Mouse (Mus musculus): ENCODE results near the gene Tpx2. TPM values are rescaled to one million over a fixed set of nuclear protein-coding genes. Genes with fewer than 3 reads are reported as not detected.

Gene Tpx2
- polyA plus RNA-seq, 1 experiment, result 26.3 TPM

- no peaks in the 10 kb centered on the region for H3K27me3 ChIP-seq (ENCODE audit: control insufficient read depth, insufficient read depth, insufficient read length)
- no peak overlapping the region for H3ac ChIP-seq (ENCODE audit: control insufficient read depth, insufficient read length)
- H3K4me2 ChIP-seq (ENCODE audit: low read depth), result peak overlapping the region; percentile 61
- TF ChIP-seq SRF (IDR thresholded peaks at IDR 0.05; ENCODE audit: control insufficient read depth, insufficient read length, low read depth) (no peak), POLR2AphosphoS2 (IDR thresholded peaks at IDR 0.05; ENCODE audit: insufficient read length, low read depth) (no peak), USF1 (IDR thresholded peaks at IDR 0.05; ENCODE audit: low read depth) (no peak), MAX (IDR thresholded peaks at IDR 0.05; ENCODE audit: low read depth) (no peak), REST (IDR thresholded peaks at IDR 0.05; ENCODE audit: insufficient read depth, insufficient read length) (no peak), TCF3 (IDR thresholded peaks at IDR 0.05; ENCODE audit: insufficient read length, low read depth) (peak; percentile 13), MYOG (IDR thresholded peaks at IDR 0.05; ENCODE audit: control insufficient read depth in 1 of 3, insufficient read depth in 1 of 3, insufficient read length in 2 of 3, low read depth in 2 of 3) (peak in 2 of 3 experiments; percentile 60 to 91), POLR2A (IDR thresholded peaks at IDR 0.05; ENCODE audit: insufficient read length, low read depth) (no peak), CEBPB (IDR thresholded peaks at IDR 0.05; ENCODE audit: insufficient read depth, poor library complexity, severe bottlenecking) (no peak), MYOD1 (IDR thresholded peaks at IDR 0.05; ENCODE audit: control insufficient read depth in 1 of 3, insufficient read length in 2 of 3, low read depth in 2 of 3) (peak in 2 of 3 experiments; percentile 67 to 89), TCF12 (IDR thresholded peaks at IDR 0.05; ENCODE audit: insufficient read depth, poor library complexity, severe bottlenecking) (peak; percentile 38), E2F4 (IDR thresholded peaks at IDR 0.05; ENCODE audit: insufficient read depth) (no peak)
- no peaks in the 10 kb centered on the region for H3K79me2 ChIP-seq (ENCODE audit: control insufficient read depth, insufficient read depth)
- no peak overlapping the region for H3K4me3 ChIP-seq
- no peaks in the 10 kb centered on the region for H3K36me3 ChIP-seq (ENCODE audit: control insufficient read depth, insufficient read depth)
These were observed 59.6 kb downstream of the Tpx2 start for GRCm38 (mm10) chr2:152907114-152907943.

DNA sequence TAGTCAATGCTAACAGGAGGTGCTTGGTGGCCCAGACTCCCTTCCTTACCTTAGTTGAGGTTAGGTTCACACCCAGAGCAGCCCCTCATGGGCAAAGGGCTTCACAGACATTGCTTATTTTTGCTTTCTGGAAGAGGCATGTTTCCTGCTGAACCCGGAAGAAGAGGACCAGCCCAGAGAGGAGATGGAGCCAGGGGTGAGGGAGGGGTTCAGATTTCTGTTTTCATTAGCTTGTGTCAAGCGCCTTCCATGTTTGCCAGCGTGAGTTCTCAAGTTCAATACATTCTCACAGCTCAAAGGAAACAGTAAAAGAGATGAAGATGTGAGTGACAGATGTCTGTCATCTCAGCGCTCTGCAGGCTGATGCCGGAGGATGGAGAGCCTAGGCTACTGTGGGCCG, 62.1 kb downstream of the Tpx2 start:
- Histone ChIP-seq H3K4me3 (no peak overlapping the region), H3ac (ENCODE audit: control insufficient read depth, insufficient read length) (no peak overlapping the region), H3K4me2 (ENCODE audit: low read depth) (no peak overlapping the region), H3K27me3 (ENCODE audit: control insufficient read depth, insufficient read depth, insufficient read length) (no peaks in the 10 kb centered on the region), H3K36me3 (ENCODE audit: control insufficient read depth, insufficient read depth) (no peaks in the 10 kb centered on the region), H3K79me2 (ENCODE audit: control insufficient read depth, insufficient read depth) (no peaks in the 10 kb centered on the region)
- no peak for TF ChIP-seq USF1 (IDR thresholded peaks at IDR 0.05; ENCODE audit: low read depth)
- TF ChIP-seq SRF (IDR thresholded peaks at IDR 0.05; ENCODE audit: control insufficient read depth, insufficient read length, low read depth), result no peak
- no peak for TF ChIP-seq MAX (IDR thresholded peaks at IDR 0.05; ENCODE audit: low read depth)
- TF ChIP-seq MYOG (IDR thresholded peaks at IDR 0.05; ENCODE audit: control insufficient read depth in 1 of 3, insufficient read depth in 1 of 3, insufficient read length in 2 of 3, low read depth in 2 of 3), result no peak
- TF ChIP-seq TCF12 (IDR thresholded peaks at IDR 0.05; ENCODE audit: insufficient read depth, poor library complexity, severe bottlenecking), result no peak
- TF ChIP-seq MYOD1 (IDR thresholded peaks at IDR 0.05; ENCODE audit: control insufficient read depth in 1 of 3, insufficient read length in 2 of 3, low read depth in 2 of 3), result no peak
- TF ChIP-seq TCF3 (IDR thresholded peaks at IDR 0.05; ENCODE audit: insufficient read length, low read depth), result no peak
- no peak for TF ChIP-seq E2F4 (IDR thresholded peaks at IDR 0.05; ENCODE audit: insufficient read depth)
- TF ChIP-seq CEBPB (IDR thresholded peaks at IDR 0.05; ENCODE audit: insufficient read depth, poor library complexity, severe bottlenecking), result no peak
- TF ChIP-seq POLR2AphosphoS2 (IDR thresholded peaks at IDR 0.05; ENCODE audit: insufficient read length, low read depth), result no peak
- TF ChIP-seq REST (IDR thresholded peaks at IDR 0.05; ENCODE audit: insufficient read depth, insufficient read length), result no peak
- no peak for TF ChIP-seq POLR2A (IDR thresholded peaks at IDR 0.05; ENCODE audit: insufficient read length, low read depth)

DNA sequence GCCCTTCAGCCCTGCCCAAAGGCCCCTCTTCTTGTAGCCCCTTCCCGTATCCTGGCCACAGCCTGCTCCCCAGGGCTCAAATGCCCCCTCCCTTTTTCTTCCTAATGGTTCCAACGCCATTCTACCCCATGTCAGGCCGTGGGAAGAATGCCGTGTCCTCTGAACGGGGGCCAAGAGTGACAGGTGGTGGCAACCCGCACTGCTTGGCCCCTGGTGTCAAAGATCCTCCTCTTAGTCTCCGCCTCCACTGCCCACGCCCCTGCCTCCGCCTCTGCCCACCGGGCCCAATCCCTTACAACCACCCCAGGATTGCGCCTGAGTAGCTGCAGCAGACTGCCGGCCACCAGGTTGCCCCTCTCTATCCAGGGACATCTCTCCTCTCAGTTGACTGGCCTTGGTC, 63.3 kb downstream of the Tpx2 start, which contains the start of gene Mylk2:
Mylk2 (plus strand) TSS at position 322 of the 400 bp plus-strand sequence.
- no peaks in the 10 kb centered on the region for H3K36me3 ChIP-seq (ENCODE audit: control insufficient read depth, insufficient read depth)
- TF ChIP-seq TCF3 (IDR thresholded peaks at IDR 0.05; ENCODE audit: insufficient read length, low read depth) (peak; percentile 9), E2F4 (IDR thresholded peaks at IDR 0.05; ENCODE audit: insufficient read depth) (no peak), MYOG (IDR thresholded peaks at IDR 0.05; ENCODE audit: control insufficient read depth in 1 of 3, insufficient read depth in 1 of 3, insufficient read length in 2 of 3, low read depth in 2 of 3) (peak in 2 of 3 experiments; percentile 77 to 92), MYOD1 (IDR thresholded peaks at IDR 0.05; ENCODE audit: control insufficient read depth in 1 of 3, insufficient read length in 2 of 3, low read depth in 2 of 3) (peak in 2 of 3 experiments; percentile 90 to 95)
- H3K4me2 ChIP-seq (ENCODE audit: low read depth), result peak within 1 kb of the TSS; percentile 63
- no peak within 1 kb of the TSS for H3ac ChIP-seq (ENCODE audit: control insufficient read depth, insufficient read length)
- H3K27me3 ChIP-seq (ENCODE audit: control insufficient read depth, insufficient read depth, insufficient read length), result no peaks in the 10 kb centered on the region
- peak within 1 kb of the TSS; percentile 4 for H3K4me3 ChIP-seq
- H3K79me2 ChIP-seq (ENCODE audit: control insufficient read depth, insufficient read depth), result no peaks in the 10 kb centered on the region

DNA sequence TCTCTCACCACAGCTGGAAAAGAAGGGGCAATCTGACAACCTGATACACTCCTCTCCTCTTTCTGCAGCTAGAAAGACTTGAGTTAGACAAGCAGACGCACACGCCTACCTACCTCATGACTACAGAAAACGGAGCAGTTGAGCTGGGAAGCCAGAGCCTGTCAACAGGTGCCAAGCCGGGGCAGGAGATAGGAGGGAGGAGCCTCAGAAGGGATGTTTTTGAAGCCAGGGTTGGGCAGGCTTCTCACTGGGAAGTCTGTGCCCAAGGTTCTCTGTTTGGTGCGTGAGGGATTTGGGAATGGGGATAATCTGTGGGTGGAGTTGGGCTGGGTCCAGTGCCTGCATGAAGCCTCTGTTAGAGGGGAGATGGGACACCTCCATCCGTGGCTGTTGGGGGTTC, 63.7 kb downstream of the Tpx2 start:
- no peaks in the 10 kb centered on the region for H3K27me3 ChIP-seq (ENCODE audit: control insufficient read depth, insufficient read depth, insufficient read length)
- TF ChIP-seq POLR2AphosphoS2 (IDR thresholded peaks at IDR 0.05; ENCODE audit: insufficient read length, low read depth) (no peak), MAX (IDR thresholded peaks at IDR 0.05; ENCODE audit: low read depth) (no peak), E2F4 (IDR thresholded peaks at IDR 0.05; ENCODE audit: insufficient read depth) (no peak), USF1 (IDR thresholded peaks at IDR 0.05; ENCODE audit: low read depth) (no peak), CEBPB (IDR thresholded peaks at IDR 0.05; ENCODE audit: insufficient read depth, poor library complexity, severe bottlenecking) (no peak), POLR2A (IDR thresholded peaks at IDR 0.05; ENCODE audit: insufficient read length, low read depth) (no peak), MYOD1 (IDR thresholded peaks at IDR 0.05; ENCODE audit: control insufficient read depth in 1 of 3, insufficient read length in 2 of 3, low read depth in 2 of 3) (peak in 2 of 3 experiments; percentile 25 to 53), MYOG (IDR thresholded peaks at IDR 0.05; ENCODE audit: control insufficient read depth in 1 of 3, insufficient read depth in 1 of 3, insufficient read length in 2 of 3, low read depth in 2 of 3) (peak in 1 of 3 experiments; percentile 35), TCF3 (IDR thresholded peaks at IDR 0.05; ENCODE audit: insufficient read length, low read depth) (no peak), TCF12 (IDR thresholded peaks at IDR 0.05; ENCODE audit: insufficient read depth, poor library complexity, severe bottlenecking) (no peak), SRF (IDR thresholded peaks at IDR 0.05; ENCODE audit: control insufficient read depth, insufficient read length, low read depth) (no peak), REST (IDR thresholded peaks at IDR 0.05; ENCODE audit: insufficient read depth, insufficient read length) (no peak)
- H3K4me2 ChIP-seq (ENCODE audit: low read depth), result peak overlapping the region; percentile 63
- H3K79me2 ChIP-seq (ENCODE audit: control insufficient read depth, insufficient read depth), result no peaks in the 10 kb centered on the region
- peak overlapping the region; percentile 4 for H3K4me3 ChIP-seq
- no peak overlapping the region for H3ac ChIP-seq (ENCODE audit: control insufficient read depth, insufficient read length)
- H3K36me3 ChIP-seq (ENCODE audit: control insufficient read depth, insufficient read depth), result no peaks in the 10 kb centered on the region

All from myocyte (in vitro differentiated cells).